Mouse (Mus musculus) lung, postnatal 4 days (tissue): ENCODE measurements at regions not wholly inside any gene's neighbourhood (a gene's known extent, or its start where the extent isn't known, plus 50 kb on each side); places are given as distances from the start of the nearest gene placed in this dataset.

Source experiments
- DNase-seq, 2 experiments: peaks; one replicate each; pipeline ENCODE4 v3.0.0; 2021

- DNase-seq: no peak
Observed at GRCm38 (mm10) chr1:57201274-57201673, 176.1 kb upstream of the 1700066M21Rik start.

DNA sequence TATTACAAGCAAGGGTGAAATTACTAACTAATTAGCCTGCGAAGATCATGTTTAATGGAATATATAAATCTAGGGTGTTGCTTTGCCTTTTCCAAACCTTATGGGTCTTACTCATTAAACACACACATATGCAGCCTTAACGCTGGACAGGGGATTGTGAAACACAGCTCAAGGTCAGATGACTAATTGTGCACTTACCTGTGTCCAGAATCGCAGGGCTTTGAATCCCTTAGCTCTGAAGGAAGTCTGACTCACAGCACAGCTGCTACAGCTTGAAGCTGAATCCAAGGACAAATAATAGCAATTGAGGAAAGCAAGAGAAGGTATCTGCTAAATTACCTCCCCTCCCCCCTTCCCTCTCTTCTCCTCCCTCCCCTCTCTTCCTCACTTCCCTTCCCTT, 173.1 kb upstream of the 1700066M21Rik start:
- DNase-seq: no peak

- DNase-seq: peak; percentile 38 to 64
Observed at GRCm38 (mm10) chr1:57205198-57205987, 172.0 kb upstream of the 1700066M21Rik start.

- no peak for DNase-seq
Observed at GRCm38 (mm10) chr1:57206496-57206895, 170.9 kb upstream of the 1700066M21Rik start.

DNA sequence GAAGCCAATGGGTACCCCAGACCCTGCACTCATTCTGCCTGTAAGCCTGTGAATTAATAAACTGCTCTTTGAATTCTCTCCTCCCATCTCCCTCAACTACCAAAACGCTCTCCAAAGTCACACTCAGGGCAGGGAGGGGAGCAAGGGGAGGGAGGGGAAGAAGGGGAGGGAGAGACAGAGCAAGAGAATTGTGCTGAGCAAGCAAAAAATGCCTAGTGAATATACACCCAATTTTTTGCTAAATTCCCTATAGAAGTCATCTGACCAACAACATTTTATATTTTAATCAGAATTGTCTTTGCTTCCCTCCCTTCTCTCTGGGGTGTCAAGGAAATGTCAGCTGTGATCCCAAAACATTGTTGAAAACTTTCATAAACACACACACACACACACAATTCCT, 170.5 kb upstream of the 1700066M21Rik start:
- no peak for DNase-seq

DNA sequence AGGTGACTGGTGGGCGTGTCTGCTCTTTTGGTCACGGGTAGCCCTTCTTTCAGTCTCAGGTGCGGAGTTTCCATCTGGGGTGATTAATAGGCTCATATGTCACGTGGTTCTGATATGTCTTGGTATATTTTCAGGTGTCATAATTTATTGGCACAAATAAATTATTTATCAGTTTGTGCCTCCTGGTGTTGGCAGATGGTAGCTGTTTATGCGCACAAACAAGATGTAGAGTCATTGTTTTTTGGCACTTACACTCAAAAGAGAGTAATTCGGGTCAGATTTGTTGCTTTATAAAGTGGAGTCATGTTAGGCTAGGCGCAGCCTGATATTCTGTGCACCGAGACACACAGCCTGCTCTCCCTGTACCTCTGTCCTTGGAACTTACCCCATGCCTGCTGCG, 169.0 kb upstream of the 1700066M21Rik start:
- DNase-seq: no peak

GRCm38 (mm10) chr1:57209281-57209680, 168.1 kb upstream of the 1700066M21Rik start:
- DNase-seq: no peak

- no peak for DNase-seq
Observed at GRCm38 (mm10) chr1:57211046-57211445, 166.4 kb upstream of the 1700066M21Rik start.

- DNase-seq: no peak
Observed at GRCm38 (mm10) chr1:57213428-57213874, 164.0 kb upstream of the 1700066M21Rik start.

GRCm38 (mm10) chr1:57214266-57214665, 163.2 kb upstream of the 1700066M21Rik start:
- DNase-seq: no peak

GRCm38 (mm10) chr1:57217656-57218055, 159.8 kb upstream of the 1700066M21Rik start:
- DNase-seq: no peak

- DNase-seq: no peak
Observed at GRCm38 (mm10) chr1:57218127-57218526, 159.3 kb upstream of the 1700066M21Rik start.

GRCm38 (mm10) chr1:57218616-57219015, 158.8 kb upstream of the 1700066M21Rik start:
- no peak for DNase-seq

- peak; percentile 21 to 57 for DNase-seq
Observed at GRCm38 (mm10) chr1:57224425-57225104, 152.9 kb upstream of the 1700066M21Rik start.

DNA sequence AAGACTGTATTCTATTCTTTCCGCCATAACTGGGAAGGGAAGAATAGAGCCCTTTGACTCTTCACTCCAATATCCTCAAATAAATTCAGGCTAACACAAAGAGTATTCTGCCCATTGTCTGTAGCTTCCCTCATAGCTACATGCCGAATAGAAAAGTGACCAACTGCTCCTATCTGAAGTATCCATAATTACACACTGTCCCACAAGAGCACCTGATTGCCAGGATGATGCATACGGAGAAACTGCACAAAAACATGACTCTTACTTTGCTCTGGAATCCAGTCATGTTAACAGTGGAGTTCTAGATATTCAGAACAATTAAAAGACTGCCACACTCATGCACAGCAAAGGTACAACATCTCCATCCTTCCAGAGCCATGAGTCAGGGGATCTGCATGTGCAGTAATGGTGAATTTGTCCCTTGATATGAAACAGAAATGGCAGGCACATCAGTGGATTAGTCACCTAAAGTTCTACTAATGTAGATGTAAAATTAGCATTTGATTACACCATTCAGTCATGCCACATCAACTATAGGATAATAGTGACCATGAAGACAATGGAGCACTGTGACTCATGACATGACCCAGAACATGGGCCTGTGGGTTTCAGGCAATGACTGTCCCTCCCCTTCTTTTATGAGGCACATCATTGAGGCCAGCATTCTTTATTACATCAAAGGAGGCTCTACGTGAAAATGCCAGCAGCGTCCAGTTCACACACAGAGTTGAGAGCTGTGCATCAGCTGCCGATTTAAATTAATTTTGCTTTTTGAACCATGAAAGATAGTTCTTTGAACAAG, 133.6 kb upstream of the 1700066M21Rik start:
- no peak for DNase-seq

GRCm38 (mm10) chr1:57259626-57260025, 117.8 kb upstream of the 1700066M21Rik start:
- DNase-seq: no peak

GRCm38 (mm10) chr1:57265012-57265760, 112.2 kb upstream of the 1700066M21Rik start:
- DNase-seq: no peak

- no peak for DNase-seq
Observed at GRCm38 (mm10) chr1:57266695-57267094, 110.7 kb upstream of the 1700066M21Rik start.

GRCm38 (mm10) chr1:57267851-57268250, 109.6 kb upstream of the 1700066M21Rik start:
- no peak for DNase-seq

- DNase-seq: peak; percentile 36 to 45
Observed at GRCm38 (mm10) chr1:57269679-57270354, 107.6 kb upstream of the 1700066M21Rik start.

DNA sequence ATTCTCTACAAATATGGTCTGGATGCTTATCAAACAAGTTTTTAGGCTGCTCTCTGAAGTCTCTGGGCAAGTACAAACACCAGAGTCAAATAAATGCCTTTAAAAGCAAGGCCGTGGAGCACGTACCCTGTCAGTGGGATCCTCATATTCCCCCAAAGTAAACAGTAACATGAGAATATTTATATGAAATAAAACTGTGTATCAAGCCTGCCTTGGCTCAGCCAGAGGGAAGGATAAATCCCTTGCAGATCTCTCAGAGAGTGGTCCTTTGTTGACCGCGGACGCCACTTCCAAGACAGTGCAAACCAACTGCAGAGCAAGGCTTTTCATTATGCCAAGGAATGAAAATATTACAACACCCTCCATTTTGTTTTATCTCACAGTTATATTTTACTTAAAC, 104.8 kb upstream of the 1700066M21Rik start:
- no peak for DNase-seq

DNA sequence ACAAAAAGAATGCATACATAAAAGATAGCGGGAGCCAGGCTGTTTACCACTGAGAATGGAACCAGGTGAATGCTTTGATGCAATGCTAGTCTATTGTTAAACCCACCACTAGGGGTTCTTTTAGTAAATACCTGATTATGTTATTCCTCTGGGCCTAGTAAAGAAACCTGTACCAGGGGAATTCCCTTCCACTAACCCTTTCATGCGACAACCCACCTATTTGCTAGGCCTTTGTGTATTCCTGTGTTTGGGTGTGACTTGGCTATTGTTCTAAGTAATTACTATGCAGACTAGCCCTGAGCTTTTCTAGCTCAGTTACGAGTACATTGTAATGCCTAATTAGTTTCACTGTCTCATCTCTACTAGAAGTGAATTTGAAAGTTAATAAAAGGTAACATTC, 95.9 kb upstream of the 1700066M21Rik start:
- DNase-seq: no peak
